Mouse (Mus musculus) spleen, postnatal 14 days (tissue): ENCODE data around the gene Ceacam16.

Experiments used
- DNase-seq, 2 experiments: peaks; one replicate each; pipeline ENCODE4 v3.0.0; 2021 to 2022; ENCODE audit warnings: low spot score in 2 of 2

Ceacam16 gene

DNA sequence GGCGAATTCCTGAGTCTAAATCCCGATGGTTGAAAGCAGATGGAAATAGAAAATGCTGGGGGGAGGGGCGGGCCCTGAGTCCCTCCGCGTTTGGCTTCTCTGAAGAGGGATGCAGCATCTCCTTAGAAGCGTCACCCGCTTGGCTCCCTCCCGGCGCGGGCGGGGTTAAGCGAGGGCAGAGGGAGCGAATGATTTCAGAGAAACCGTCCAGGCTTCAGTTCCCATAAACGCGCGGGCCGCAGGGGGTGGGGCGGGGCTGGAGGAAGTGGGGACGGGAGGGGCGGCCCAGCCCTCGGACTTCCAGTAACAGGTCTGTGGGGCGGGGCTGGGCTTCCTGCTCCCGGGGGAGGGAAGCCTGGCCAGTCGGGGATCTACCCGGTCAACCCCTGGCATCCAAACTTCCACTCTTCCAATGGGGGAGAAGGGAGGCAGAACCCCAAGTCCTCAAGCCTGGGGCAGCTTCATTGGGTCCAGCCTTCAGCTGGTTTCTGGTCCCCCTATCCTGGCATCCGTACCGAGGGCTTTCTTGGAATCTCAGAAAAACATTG is 44.8 kb downstream of the Ceacam16 start:
- DNase-seq, result peak; percentile 72 to 77

GRCm38 (mm10) chr7:19815296-19816223 is 45.5 kb downstream of the Ceacam16 start:
- no peak for DNase-seq

- DNase-seq, result no peak
These were observed 47.4 kb downstream of the Ceacam16 start for GRCm38 (mm10) chr7:19813579-19814122.

DNA sequence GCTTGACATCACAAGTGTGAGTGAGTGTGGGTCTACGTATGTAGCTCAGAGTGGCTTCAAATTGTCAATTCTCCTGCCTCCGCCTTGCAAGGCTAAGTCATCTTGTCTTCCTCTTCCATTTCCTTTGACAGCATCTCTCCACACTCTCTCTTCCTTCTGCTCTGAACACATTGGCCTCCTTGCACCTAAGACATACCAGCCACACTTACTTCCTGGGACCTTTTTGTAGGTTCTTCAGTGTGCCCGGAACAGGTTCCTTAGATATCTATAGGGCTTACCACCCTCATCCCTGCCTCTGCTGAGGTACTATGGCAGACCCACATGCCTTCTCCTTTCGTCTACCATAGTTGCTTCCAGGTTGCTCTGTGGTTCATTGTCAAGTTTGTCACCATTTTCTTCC is 47.9 kb downstream of the Ceacam16 start:
- DNase-seq, result no peak

DNA sequence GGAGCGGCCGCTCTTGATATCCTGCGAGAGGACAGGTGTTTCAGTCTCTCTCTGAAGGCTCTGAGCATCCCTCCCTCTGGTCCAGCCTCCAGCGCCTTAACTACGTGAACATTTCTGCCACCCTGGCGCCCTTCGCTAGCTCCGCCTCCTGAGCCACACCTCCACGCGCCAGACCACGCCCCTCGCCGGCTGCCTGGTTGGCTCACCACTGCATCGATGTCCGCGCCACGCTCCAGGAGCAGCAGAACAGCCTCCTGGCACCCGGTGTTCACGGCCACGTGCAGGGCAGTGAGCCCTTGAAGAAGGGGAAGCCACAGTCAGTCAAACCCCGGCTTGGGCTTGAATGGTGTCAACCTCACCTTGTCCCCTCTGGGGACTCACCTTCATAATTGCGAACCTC is 50.0 kb downstream of the Ceacam16 start:
- peak; percentile 41 to 63 for DNase-seq

GRCm38 (mm10) chr7:19809369-19809768 is 51.7 kb downstream of the Ceacam16 start:
- no peak for DNase-seq

- DNase-seq, result no peak
These were observed 54.6 kb downstream of the Ceacam16 start for GRCm38 (mm10) chr7:19806356-19806969.

DNA sequence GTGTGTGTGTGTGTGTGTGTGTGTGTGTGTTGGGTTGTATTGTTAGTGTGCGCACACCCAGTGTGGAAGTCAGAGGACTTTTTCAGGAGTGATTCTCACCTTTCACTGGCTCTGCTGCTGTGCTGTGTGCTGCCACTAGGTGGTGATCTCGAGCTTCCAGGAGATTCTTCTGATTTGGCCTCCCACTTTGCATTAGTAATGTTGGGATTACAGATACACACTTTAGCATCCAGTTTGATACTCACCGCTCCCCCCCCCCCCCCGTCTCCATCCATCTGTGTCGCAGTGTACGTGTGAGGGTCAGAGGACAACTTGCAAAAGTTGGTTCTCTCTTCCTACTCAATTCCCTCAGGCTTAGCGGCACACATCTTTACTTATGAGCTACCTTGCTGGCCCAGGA is 58.1 kb downstream of the Ceacam16 start:
- peak; percentile 41 to 70 for DNase-seq
